8 mouse cellular contexts compared by ENCODE assay signal in genomic region chr14:123661091-123661491, GRCm38 (mm10). TPM values are rescaled to one million over a fixed set of nuclear protein-coding genes. Genes with fewer than 3 reads are reported as not detected.
A peak's percentile ranks its signal among the peaks of the same experiment; 100 is the strongest.
DNase-seq lines count a peak whose midpoint lies in the region; ATAC-seq and TF ChIP-seq lines count a peak whose summit lies in the region.

No protein-coding gene starts in this region.

- H3K4me1 ChIP-seq in hindbrain, embryonic 15.5 days (replicated peaks) = peaks cover 10% of the 10 kb centered on the region
- 0 out of 2 replicates have a peak, but pooled peaks cover 4% of the 10 kb centered on the region for H3K4me1 ChIP-seq in midbrain, postnatal 0 days (ENCODE audit: insufficient read depth, low read length)

- no peaks in the 10 kb centered on the region for H3K9me3 ChIP-seq in hindbrain, embryonic 15.5 days
- H3K9me3 ChIP-seq in midbrain, postnatal 0 days (ENCODE audit: low read length) = no peaks in the 10 kb centered on the region

- no peaks in the 10 kb centered on the region for H3K27me3 ChIP-seq in hindbrain, embryonic 15.5 days
- H3K27me3 ChIP-seq in midbrain, postnatal 0 days (ENCODE audit: insufficient read depth, low read length) = no peaks in the 10 kb centered on the region

- no peaks in the 10 kb centered on the region for H3K36me3 ChIP-seq in hindbrain, embryonic 15.5 days
- H3K36me3 ChIP-seq in midbrain, postnatal 0 days (ENCODE audit: insufficient read depth, low read length) = no peaks in the 10 kb centered on the region

- H3K4me3 ChIP-seq in hindbrain, embryonic 15.5 days = no peak overlapping the region
- H3K4me3 ChIP-seq in midbrain, postnatal 0 days (ENCODE audit: low read depth, low read length) = no peak overlapping the region

- WGBS in hindbrain, embryonic 15.5 days = 16% methylated on average over 20 of the region's 20 CpGs
- WGBS in midbrain, postnatal 0 days = 19% methylated on average over 20 of the region's 20 CpGs

- intact Hi-C loops in left cerebral cortex, postnatal 4 days (cut with DNase I) = no loop called here

- peak; percentile 62 for TF ChIP-seq CTCF in midbrain, postnatal 0 days (IDR thresholded peaks at IDR 0.05)

- H3K9ac ChIP-seq in hindbrain, embryonic 15.5 days = no peak overlapping the region
- H3K9ac ChIP-seq in midbrain, postnatal 0 days (replicated peaks; ENCODE audit: low read length, poor library complexity, severe bottlenecking) = no peak overlapping the region

- DNase-seq in urinary bladder, postnatal 14 days (ENCODE audit: low spot score) = peak; percentile 12
- DNase-seq in urinary bladder, postnatal 10 days (ENCODE audit: low spot score) = no peak
- DNase-seq in cerebellum, postnatal 36 days = peak; percentile 43 to 44
- peak; percentile 18 for DNase-seq in frontal cortex, postnatal 36 days (ENCODE audit: low spot score in 2 of 2)
- peak; percentile 71 for DNase-seq in left cerebral cortex, postnatal 4 days
- peak; percentile 35 for DNase-seq in midbrain, postnatal 0 days (ENCODE audit: low spot score)
- DNase-seq in B cell, adult 2 months = no peak

- ATAC-seq in hindbrain, embryonic 15.5 days (ENCODE audit: low FRiP score, low read depth) = peak; percentile 75
- ATAC-seq in midbrain, postnatal 0 days (ENCODE audit: low FRiP score) = peak; percentile 74; the same call in 1 of the 2 replicates

- no peak overlapping the region for H3K27ac ChIP-seq in hindbrain, embryonic 15.5 days (replicated peaks)
- H3K27ac ChIP-seq in midbrain, postnatal 0 days (ENCODE audit: low read depth, low read length) = no peak overlapping the region

- H3K4me2 ChIP-seq in hindbrain, embryonic 15.5 days = peak overlapping the region; percentile 39
- H3K4me2 ChIP-seq in midbrain, postnatal 0 days (ENCODE audit: low read depth, low read length, poor library complexity, severe bottlenecking) = peak overlapping the region; percentile 16; the same call in 1 of the 2 replicates

RNA-seq across cellular contexts. Expression of gene Itgbl1, which starts 1.3 kb away (rescaled TPM):
- polyA plus RNA-seq in hindbrain, embryonic 15.5 days (2015; fragmentation: Nextera tagmentation; extraction: Ambion mirVana) = 3.4 and 4.2 TPM in 2 replicates
- total RNA-seq in left cerebral cortex, postnatal 4 days (2021) = 1 to 10 TPM; 3.4 to 3.6 TPM
- 2.5 TPM in 2 replicates for total RNA-seq in midbrain, postnatal 0 days (2014; rRNA removed)
- 3.8 and 4.6 TPM in 2 replicates for polyA plus RNA-seq in midbrain, postnatal 0 days (2015; fragmentation: Nextera tagmentation; extraction: Ambion mirVana)

RNA-seq across cellular contexts. Expression of gene Nalcn, which starts 34.1 kb away (rescaled TPM):
- 13.2 and 14.0 TPM in 2 replicates for polyA plus RNA-seq in hindbrain, embryonic 15.5 days (2015; fragmentation: Nextera tagmentation; extraction: Ambion mirVana)
- total RNA-seq in left cerebral cortex, postnatal 4 days (2021) = 10 to 100 TPM; 34.3 to 42.6 TPM
- total RNA-seq in midbrain, postnatal 0 days (2014; rRNA removed) = 46.5 and 55.8 TPM in 2 replicates
- 13.1 and 15.0 TPM in 2 replicates for polyA plus RNA-seq in midbrain, postnatal 0 days (2015; fragmentation: Nextera tagmentation; extraction: Ambion mirVana)

Comparison
In these comparisons a context has a peak if more than half of its experiments do, and no peak if none do; other contexts are left out.
1. DNase-seq: peak in urinary bladder, postnatal 14 days (single experiment), cerebellum, postnatal 36 days (2 of 2), frontal cortex, postnatal 36 days (2 of 2), left cerebral cortex, postnatal 4 days (single experiment) and midbrain, postnatal 0 days (single experiment); none in urinary bladder, postnatal 10 days (single experiment) and B cell, adult 2 months (0 of 2).